Comparison of ENCODE assay signal across 8 mouse cellular contexts in the genomic region with DNA sequence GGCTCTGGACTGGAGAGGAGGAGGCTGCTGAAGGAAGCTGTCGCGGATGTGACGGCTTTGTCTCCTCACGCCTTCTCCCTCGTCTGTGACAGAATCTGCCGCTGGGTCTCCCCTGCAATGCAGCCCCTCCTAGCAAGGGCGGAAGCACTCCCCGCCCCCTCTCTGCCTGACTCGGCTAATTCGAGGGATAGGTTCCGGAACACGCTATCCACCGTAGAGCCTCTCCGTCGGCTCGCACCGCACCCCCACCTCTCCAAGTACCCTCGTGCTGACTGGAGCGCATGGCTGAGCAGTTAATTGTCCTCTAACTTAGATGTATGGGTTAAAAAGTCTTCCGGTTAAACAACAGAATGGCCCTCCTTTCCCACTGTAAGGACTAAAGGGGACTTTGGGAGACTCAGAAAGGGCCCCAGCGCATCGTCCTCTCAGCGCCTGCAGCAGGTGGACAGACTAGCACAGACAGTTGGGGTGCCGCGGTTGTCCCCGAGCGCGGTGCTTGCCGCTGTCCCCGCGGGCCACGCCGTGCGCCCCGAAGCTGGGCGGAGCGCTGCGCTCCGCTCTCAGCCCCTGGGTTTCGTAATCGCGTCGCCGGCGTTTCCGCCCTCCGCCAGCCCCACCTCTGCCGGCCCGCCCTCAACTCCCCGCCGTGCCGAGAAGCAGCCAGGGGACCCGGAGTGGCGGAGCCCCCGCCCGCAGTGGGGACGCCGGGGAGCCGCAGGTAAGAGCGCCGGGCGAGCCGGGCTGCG. TPM values are rescaled to one million over a fixed set of nuclear protein-coding genes. Genes with fewer than 3 reads are reported as not detected.
DNase-seq lines count a peak whose midpoint lies in the region; ATAC-seq and TF ChIP-seq lines count a peak whose summit lies in the region.

Gene Cdc42se1, plus strand, starts transcription at position 585 of the 746 bp plus-strand sequence.

- DNase-seq in c-Kit-positive CD71-positive TER-119-positive erythroid progenitor cells, embryonic 14.5 days (ENCODE audit: low spot score) = peak; percentile 76
- peak; percentile 85 for DNase-seq in heart, postnatal 0 days (ENCODE audit: low spot score)
- peak; percentile 88 to 92 for DNase-seq in kidney, postnatal 4 days
- peak; percentile 91 for DNase-seq in stomach, postnatal 0 days (ENCODE audit: low spot score)

- no peaks in the 10 kb centered on the region for H3K9me3 ChIP-seq in E14TG2a.4 (ENCODE audit: low read length)
- H3K9me3 ChIP-seq in forebrain, embryonic 13.5 days (replicated peaks) = no peaks in the 10 kb centered on the region
- H3K9me3 ChIP-seq in heart, postnatal 0 days (replicated peaks; ENCODE audit: control insufficient read depth, low read length) = no peaks in the 10 kb centered on the region
- H3K9me3 ChIP-seq in liver, embryonic 15.5 days (replicated peaks) = no peaks in the 10 kb centered on the region
- H3K9me3 ChIP-seq in neural tube, embryonic 12.5 days = no peaks in the 10 kb centered on the region
- no peaks in the 10 kb centered on the region for H3K9me3 ChIP-seq in stomach, postnatal 0 days (ENCODE audit: control insufficient read depth, low read length)

- no peak for TF ChIP-seq CTCF in E14TG2a.4 (conservative IDR thresholded peaks at IDR 0.05; ENCODE audit: low read length)
- no peak for TF ChIP-seq CTCF in heart, postnatal 0 days (IDR thresholded peaks at IDR 0.05; ENCODE audit: low read depth)
- peak; percentile 27; the same call in 1 of the 2 replicates for TF ChIP-seq CTCF in stomach, postnatal 0 days (IDR thresholded peaks at IDR 0.05; ENCODE audit: low read depth)

- H3K4me3 ChIP-seq in E14TG2a.4 (replicated peaks; ENCODE audit: low read length) = peak within 1 kb of the TSS; percentile 92
- peak within 1 kb of the TSS; percentile 90 for H3K4me3 ChIP-seq in forebrain, embryonic 13.5 days
- H3K4me3 ChIP-seq in heart, postnatal 0 days (ENCODE audit: low read depth, low read length) = peak within 1 kb of the TSS; percentile 89
- peak within 1 kb of the TSS; percentile 82 for H3K4me3 ChIP-seq in liver, embryonic 15.5 days (replicated peaks)
- H3K4me3 ChIP-seq in neural tube, embryonic 12.5 days = peak within 1 kb of the TSS; percentile 99
- H3K4me3 ChIP-seq in stomach, postnatal 0 days (ENCODE audit: low read depth, low read length) = peak within 1 kb of the TSS; percentile 90

- peak within 1 kb of the TSS; percentile 96 for H3K27ac ChIP-seq in forebrain, embryonic 13.5 days
- peak within 1 kb of the TSS; percentile 94 for H3K27ac ChIP-seq in heart, postnatal 0 days (ENCODE audit: low read depth)
- peak within 1 kb of the TSS; percentile 91 for H3K27ac ChIP-seq in liver, embryonic 15.5 days (replicated peaks)
- peak within 1 kb of the TSS; percentile 95 for H3K27ac ChIP-seq in neural tube, embryonic 12.5 days
- peak within 1 kb of the TSS; percentile 98 for H3K27ac ChIP-seq in stomach, postnatal 0 days (replicated peaks)

- H3K4me1 ChIP-seq in E14TG2a.4 (replicated peaks; ENCODE audit: low read depth, low read length) = peaks cover 81% of the 10 kb centered on the region
- H3K4me1 ChIP-seq in forebrain, embryonic 13.5 days = peaks cover 57% of the 10 kb centered on the region
- peaks cover 30% of the 10 kb centered on the region for H3K4me1 ChIP-seq in heart, postnatal 0 days (ENCODE audit: control insufficient read depth, insufficient read depth)
- peaks cover 58% of the 10 kb centered on the region for H3K4me1 ChIP-seq in liver, embryonic 15.5 days (replicated peaks)
- H3K4me1 ChIP-seq in neural tube, embryonic 12.5 days = peaks cover 52% of the 10 kb centered on the region
- H3K4me1 ChIP-seq in stomach, postnatal 0 days (replicated peaks; ENCODE audit: control insufficient read depth, insufficient read depth) = peaks cover 3% of the 10 kb centered on the region

- peak; percentile 59; the same call in 1 of the 2 replicates for TF ChIP-seq EP300 in heart, postnatal 0 days (IDR thresholded peaks at IDR 0.05; ENCODE audit: low read depth)
- no peak for TF ChIP-seq EP300 in stomach, postnatal 0 days (optimal IDR thresholded peaks at IDR 0.05)

- H3K36me3 ChIP-seq in E14TG2a.4 (ENCODE audit: insufficient read depth, low read length) = peaks cover 48% of the 10 kb centered on the region
- peaks cover 43% of the 10 kb centered on the region for H3K36me3 ChIP-seq in forebrain, embryonic 13.5 days (ENCODE audit: poor library complexity, severe bottlenecking)
- H3K36me3 ChIP-seq in heart, postnatal 0 days (replicated peaks; ENCODE audit: control insufficient read depth, insufficient read depth, low read length) = peaks cover 18% of the 10 kb centered on the region
- peaks cover 32% of the 10 kb centered on the region for H3K36me3 ChIP-seq in liver, embryonic 15.5 days (replicated peaks)
- peaks cover 40% of the 10 kb centered on the region for H3K36me3 ChIP-seq in neural tube, embryonic 12.5 days
- H3K36me3 ChIP-seq in stomach, postnatal 0 days (ENCODE audit: control insufficient read depth, insufficient read depth, low read length) = peaks cover 11% of the 10 kb centered on the region

- peak within 1 kb of the TSS; percentile 94 for H3K4me2 ChIP-seq in forebrain, embryonic 13.5 days
- peak within 1 kb of the TSS; percentile 81 for H3K4me2 ChIP-seq in heart, postnatal 0 days (ENCODE audit: low read depth, low read length)
- peak within 1 kb of the TSS; percentile 97 for H3K4me2 ChIP-seq in liver, embryonic 15.5 days
- peak within 1 kb of the TSS; percentile 87 for H3K4me2 ChIP-seq in neural tube, embryonic 12.5 days (replicated peaks)
- peak within 1 kb of the TSS; percentile 83 for H3K4me2 ChIP-seq in stomach, postnatal 0 days (replicated peaks; ENCODE audit: low read depth)

- under 1% methylated on average over 64 of the region's 64 CpGs for WGBS in forebrain, embryonic 13.5 days
- 0% methylated on average over 63 of the region's 64 CpGs for WGBS in heart, postnatal 0 days
- under 1% methylated on average over 63 of the region's 64 CpGs for WGBS in liver, embryonic 15.5 days (ENCODE audit: insufficient replicate concordance)
- under 1% methylated on average over 64 of the region's 64 CpGs for WGBS in neural tube, embryonic 12.5 days
- WGBS in stomach, postnatal 0 days = under 1% methylated on average over 59 of the region's 64 CpGs

- H3K9ac ChIP-seq in forebrain, embryonic 13.5 days = peak within 1 kb of the TSS; percentile 97
- peak within 1 kb of the TSS; percentile 91 for H3K9ac ChIP-seq in heart, postnatal 0 days (replicated peaks; ENCODE audit: low read depth, low read length)
- H3K9ac ChIP-seq in liver, embryonic 15.5 days = peak within 1 kb of the TSS; percentile 96
- peak within 1 kb of the TSS; percentile 98 for H3K9ac ChIP-seq in neural tube, embryonic 12.5 days
- H3K9ac ChIP-seq in stomach, postnatal 0 days (ENCODE audit: low read length) = peak within 1 kb of the TSS; percentile 94

- no peaks in the 10 kb centered on the region for H3K27me3 ChIP-seq in E14TG2a.4 (ENCODE audit: insufficient read depth, low read length)
- H3K27me3 ChIP-seq in forebrain, embryonic 13.5 days = no peaks in the 10 kb centered on the region
- no peaks in the 10 kb centered on the region for H3K27me3 ChIP-seq in heart, postnatal 0 days (ENCODE audit: control insufficient read depth, insufficient read depth, low read length)
- H3K27me3 ChIP-seq in liver, embryonic 15.5 days = no peaks in the 10 kb centered on the region
- no peaks in the 10 kb centered on the region for H3K27me3 ChIP-seq in neural tube, embryonic 12.5 days (replicated peaks)
- H3K27me3 ChIP-seq in stomach, postnatal 0 days (ENCODE audit: control insufficient read depth, insufficient read depth, low read length) = no peaks in the 10 kb centered on the region

- ATAC-seq in forebrain, embryonic 13.5 days = peak; percentile 92
- peak; percentile 88 for ATAC-seq in heart, postnatal 0 days (ENCODE audit: insufficient read depth, low read depth)
- ATAC-seq in liver, embryonic 15.5 days (ENCODE audit: insufficient read depth) = peak; percentile 89
- peak; percentile 90 for ATAC-seq in neural tube, embryonic 12.5 days (ENCODE audit: low FRiP score, low read depth)
- ATAC-seq in stomach, postnatal 0 days (ENCODE audit: low FRiP score, low TSS enrichment) = peak; percentile 81

RNA-seq across cellular contexts. Expression of gene Cdc42se1, which starts in this region (rescaled TPM):
- 92.3 and 96.3 TPM in 2 replicates for polyA plus RNA-seq in forebrain, embryonic 13.5 days (2015; fragmentation: Nextera tagmentation; extraction: Ambion mirVana)
- total RNA-seq in heart, postnatal 0 days (2014; rRNA removed; ENCODE audit: low replicate concordance) = 75.5 and 78.2 TPM in 2 replicates
- 33.6 TPM in 2 replicates for polyA plus RNA-seq in heart, postnatal 0 days (2015; fragmentation: Nextera tagmentation; extraction: Ambion mirVana)
- polyA plus RNA-seq in liver, embryonic 15.5 days (2015; fragmentation: Nextera tagmentation; extraction: Ambion mirVana) = 36.7 and 42.6 TPM in 2 replicates
- polyA plus RNA-seq in neural tube, embryonic 12.5 days (2016; fragmentation: Nextera tagmentation; extraction: Ambion mirVana) = 85.3 and 85.9 TPM in 2 replicates
- polyA plus RNA-seq in stomach, postnatal 0 days (2015; fragmentation: Nextera tagmentation; extraction: Ambion mirVana) = 88.1 and 99.4 TPM in 2 replicates

Comparison
In these comparisons a context has a peak if more than half of its experiments do, and no peak if none do; other contexts are left out.
1. Peak in every context shown above with its lines: DNase-seq, ATAC-seq, H3K4me3 ChIP-seq and H3K27ac ChIP-seq.